In the genomic region with DNA sequence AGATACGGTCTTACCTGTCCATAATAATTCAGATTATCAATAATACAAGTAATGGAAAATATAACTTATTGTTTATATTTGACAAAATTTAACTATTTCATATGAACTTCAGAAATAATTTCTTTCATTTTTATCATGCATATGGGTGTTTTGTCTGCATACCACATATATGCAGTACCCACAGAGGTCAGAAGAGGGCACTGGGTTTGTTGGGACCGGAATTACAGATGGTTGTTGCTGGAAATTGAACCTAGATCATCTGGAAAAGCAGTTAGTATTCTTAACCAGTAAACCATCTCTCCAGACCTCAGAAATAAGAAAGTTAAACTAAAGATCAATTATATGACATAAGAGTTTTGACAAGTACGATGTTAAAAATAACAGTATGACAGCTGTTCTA, we compare ENCODE assay signal across 9 mouse cellular contexts.
DNase-seq lines count a peak whose midpoint lies in the region; ATAC-seq and TF ChIP-seq lines count a peak whose summit lies in the region.
"Had no signal": no experiment of that assay in that cellular context is flagged by ENCODE, and none has a peak within 500 bp of the region (broad histone marks: within the 10 kb centered on the region; RNA-seq: fewer than 3 reads in every experiment).

No protein-coding gene starts in this region.

- DNase-seq in kidney, postnatal 0 days (ENCODE audit: low spot score), result peak; percentile 39
- peak; percentile 4 for DNase-seq in thymus, postnatal 14 days
- no peak for DNase-seq in thymus, postnatal 36 days
- peak; percentile 15 to 62 for DNase-seq in cerebellum, postnatal 25 days
- peak; percentile 16 for DNase-seq in stomach, postnatal 0 days (ENCODE audit: low spot score)
- no peak for DNase-seq in frontal cortex, postnatal 14 days (ENCODE audit: low spot score in 2 of 2)

- peak; percentile 65 for TF ChIP-seq CTCF in kidney, postnatal 0 days (IDR thresholded peaks at IDR 0.05; ENCODE audit: low read depth)
- peak; percentile 67 for TF ChIP-seq CTCF in stomach, postnatal 0 days (IDR thresholded peaks at IDR 0.05; ENCODE audit: low read depth)

- H3K9ac ChIP-seq in kidney, postnatal 0 days (ENCODE audit: low read depth, low read length), result no peak overlapping the region
- no peak overlapping the region for H3K9ac ChIP-seq in kidney, embryonic 15.5 days
- H3K9ac ChIP-seq in stomach, postnatal 0 days (ENCODE audit: low read length), result no peak overlapping the region
- H3K9ac ChIP-seq: embryonic facial prominence, embryonic 12.5 days; neural tube, embryonic 13.5 days had no signal

- no peaks in the 10 kb centered on the region for H3K27me3 ChIP-seq in kidney, postnatal 0 days (ENCODE audit: insufficient read depth, low read length)
- H3K27me3 ChIP-seq in kidney, embryonic 15.5 days, result peaks cover 2% of the 10 kb centered on the region; the same call in 1 of the 2 replicates
- no peaks in the 10 kb centered on the region for H3K27me3 ChIP-seq in stomach, postnatal 0 days (ENCODE audit: control insufficient read depth, insufficient read depth, low read length)
- H3K27me3 ChIP-seq: embryonic facial prominence, embryonic 12.5 days; neural tube, embryonic 13.5 days had no signal

- no peaks in the 10 kb centered on the region for H3K9me3 ChIP-seq in kidney, postnatal 0 days (replicated peaks; ENCODE audit: low read length)
- no peaks in the 10 kb centered on the region for H3K9me3 ChIP-seq in kidney, embryonic 15.5 days (replicated peaks)
- H3K9me3 ChIP-seq in stomach, postnatal 0 days (ENCODE audit: control insufficient read depth, low read length), result no peaks in the 10 kb centered on the region
- H3K9me3 ChIP-seq: embryonic facial prominence, embryonic 12.5 days; neural tube, embryonic 13.5 days had no signal

- H3K4me1 ChIP-seq in kidney, postnatal 0 days (replicated peaks; ENCODE audit: insufficient read depth, low read length), result no peaks in the 10 kb centered on the region
- H3K4me1 ChIP-seq in kidney, embryonic 15.5 days, result no peaks in the 10 kb centered on the region
- H3K4me1 ChIP-seq in stomach, postnatal 0 days (replicated peaks; ENCODE audit: control insufficient read depth, insufficient read depth), result no peaks in the 10 kb centered on the region
- H3K4me1 ChIP-seq: embryonic facial prominence, embryonic 12.5 days; neural tube, embryonic 13.5 days had no signal

- no peak for TF ChIP-seq EP300 in stomach, postnatal 0 days (optimal IDR thresholded peaks at IDR 0.05)

- no peaks in the 10 kb centered on the region for H3K36me3 ChIP-seq in kidney, postnatal 0 days (ENCODE audit: insufficient read depth, low read length)
- no peaks in the 10 kb centered on the region for H3K36me3 ChIP-seq in kidney, embryonic 15.5 days
- no peaks in the 10 kb centered on the region for H3K36me3 ChIP-seq in stomach, postnatal 0 days (ENCODE audit: control insufficient read depth, insufficient read depth, low read length)
- H3K36me3 ChIP-seq: embryonic facial prominence, embryonic 12.5 days had no signal

- H3K4me3 ChIP-seq in kidney, postnatal 0 days (replicated peaks; ENCODE audit: low read depth, low read length), result no peak overlapping the region
- H3K4me3 ChIP-seq in kidney, embryonic 15.5 days (replicated peaks), result no peak overlapping the region
- no peak overlapping the region for H3K4me3 ChIP-seq in stomach, postnatal 0 days (ENCODE audit: low read depth, low read length)
- H3K4me3 ChIP-seq: embryonic facial prominence, embryonic 12.5 days; neural tube, embryonic 13.5 days had no signal

- 56% methylated on average over 3 of the region's 3 CpGs for WGBS in kidney, postnatal 0 days
- 62% methylated on average over 3 of the region's 3 CpGs for WGBS in kidney, embryonic 15.5 days
- 51% methylated on average over 3 of the region's 3 CpGs for WGBS in stomach, postnatal 0 days

- no peak overlapping the region for H3K27ac ChIP-seq in kidney, postnatal 0 days
- H3K27ac ChIP-seq in kidney, embryonic 15.5 days, result no peak overlapping the region
- no peak overlapping the region for H3K27ac ChIP-seq in stomach, postnatal 0 days (replicated peaks)
- H3K27ac ChIP-seq: embryonic facial prominence, embryonic 12.5 days; neural tube, embryonic 13.5 days had no signal

- ATAC-seq in kidney, postnatal 0 days (replicated peaks; ENCODE audit: low FRiP score, low read depth), result no peak
- ATAC-seq in kidney, embryonic 15.5 days (replicated peaks; ENCODE audit: low FRiP score), result no peak
- ATAC-seq in stomach, postnatal 0 days (ENCODE audit: low FRiP score, low TSS enrichment), result no peak

- H3K4me2 ChIP-seq in kidney, postnatal 0 days (ENCODE audit: low read length), result no peak overlapping the region
- H3K4me2 ChIP-seq in kidney, embryonic 15.5 days, result no peak overlapping the region
- no peak overlapping the region for H3K4me2 ChIP-seq in stomach, postnatal 0 days (replicated peaks; ENCODE audit: low read depth)
- H3K4me2 ChIP-seq: embryonic facial prominence, embryonic 12.5 days; neural tube, embryonic 13.5 days had no signal

Comparison
In these comparisons a context has a peak if more than half of its experiments do, and no peak if none do; other contexts are left out.
1. DNase-seq: peak in kidney, postnatal 0 days (single experiment), thymus, postnatal 14 days (single experiment), cerebellum, postnatal 25 days (2 of 2) and stomach, postnatal 0 days (single experiment); none in thymus, postnatal 36 days (0 of 2) and frontal cortex, postnatal 14 days (0 of 2).